Mouse (Mus musculus) G1E (cell line): ENCODE results near the gene Bpifa1. TPM values are rescaled to one million over a fixed set of nuclear protein-coding genes. Genes with fewer than 3 reads are reported as not detected.

ENCODE experiments used
- ATAC-seq: 2 replicates; pipeline ENCODE4 v1.8.0; 2016; ENCODE audit warnings: mild to moderate bottlenecking; ENCODE audit not compliant: insufficient number of reproducible peaks, poor library complexity, low FRiP score, severe bottlenecking; ENCODE audit errors: extremely low read depth
- DNase-seq: peaks from one replicate; pipeline ENCODE4 v3.0.0; 2012; ENCODE audit warnings: low spot score
- H3K27me3 ChIP-seq: 2 replicates; pipeline ENCODE4 v1.6.1; 2012; ENCODE audit warnings: mild to moderate bottlenecking, low read length, inconsistent platforms; ENCODE audit not compliant: insufficient read depth
- H3K36me3 ChIP-seq: replicated peaks from 2 replicates; pipeline ENCODE3; 2012; ENCODE audit warnings: mild to moderate bottlenecking, inconsistent platforms
- H3K4me1 ChIP-seq: 2 replicates; pipeline ENCODE4 v1.6.1; 2012; ENCODE audit warnings: low read depth, low read length, inconsistent platforms, mixed read lengths; ENCODE audit not compliant: insufficient read depth
- H3K4me3 ChIP-seq: 2 replicates; pipeline ENCODE4 v1.5.1; 2012; ENCODE audit warnings: low read depth, mild to moderate bottlenecking, inconsistent platforms, low read length, moderate library complexity, mixed read lengths
- H3K9me3 ChIP-seq: replicated peaks from 2 replicates; pipeline ENCODE4 v1.6.1; 2012; ENCODE audit warnings: inconsistent platforms
- CTCF ChIP-seq: IDR thresholded peaks from 2 replicates; pipeline ENCODE4 v1.5.1; 2012; ENCODE audit warnings: low read depth, low read length, inconsistent platforms, mixed read lengths
- GATA1 ChIP-seq: IDR thresholded peaks from 2 replicates; pipeline ENCODE4 v1.6.1; 2012; ENCODE audit warnings: borderline replicate concordance, low read length, inconsistent platforms, mixed read lengths
- GATA2 ChIP-seq: IDR thresholded peaks from 2 replicates; pipeline ENCODE4 v1.6.1; 2012; ENCODE audit warnings: low read depth, low read length, inconsistent platforms, borderline replicate concordance
- POLR2AphosphoS5 ChIP-seq: IDR thresholded peaks from 2 replicates; pipeline ENCODE4 v1.6.1; 2012; ENCODE audit warnings: low read depth, low read length, inconsistent platforms; ENCODE audit not compliant: insufficient replicate concordance
- TAL1 ChIP-seq: conservative IDR thresholded peaks from 2 replicates; pipeline ENCODE4 v1.6.1; 2012; ENCODE audit warnings: low read depth, low read length, inconsistent platforms, mixed read lengths
- polyA plus RNA-seq: library from polyadenylated mRNA; stranded (reverse); fragments of >175 nt; gene quantifications from 2 replicates; pipeline ENCODE4 v1.2.3, GENCODE M21; 2012
- total RNA-seq, 2 experiments: library from RNA; stranded (forward) in 1 of 2; stranded (reverse) in 1 of 2; fragments of 200-1000 nt in 1 of 2; fragments of >200 nt in 1 of 2; fragmentation: Nextera tagmentation in 1 of 2; gene quantifications; 2 replicates each; pipeline ENCODE4 v1.2.3; 2014 to 2017

The Bpifa1 gene
- total and polyA plus RNA-seq, 3 experiments, result not detected

GRCm38 (mm10) chr2:154185319-154185718, 42.6 kb downstream of the Bpifa1 start:
- no peak for DNase-seq
- Histone ChIP-seq H3K27me3 (peaks cover 4% of the 10 kb centered on the region; the same call in 1 of the 2 replicates), H3K4me1 (no peaks in the 10 kb centered on the region), H3K4me3 (no peak overlapping the region), H3K9me3 (no peaks in the 10 kb centered on the region), H3K36me3 (no peaks in the 10 kb centered on the region)
- TF ChIP-seq TAL1 (no peak), POLR2AphosphoS5 (no peak), GATA2 (no peak), CTCF (no peak), GATA1 (no peak)
- no peak for ATAC-seq

- H3K36me3 ChIP-seq, result no peaks in the 10 kb centered on the region
- H3K27me3 ChIP-seq, result peaks cover 6% of the 10 kb centered on the region; the same call in 1 of the 2 replicates
- ATAC-seq (no peak), DNase-seq (no peak)
- no peak overlapping the region for H3K4me3 ChIP-seq
- TF ChIP-seq GATA1 (no peak), TAL1 (no peak)
- H3K4me1 ChIP-seq, result no peaks in the 10 kb centered on the region
- no peaks in the 10 kb centered on the region for H3K9me3 ChIP-seq
Measured at GRCm38 (mm10) chr2:154185748-154186147, 43.1 kb downstream of the Bpifa1 start.

GRCm38 (mm10) chr2:154187468-154187867, 44.8 kb downstream of the Bpifa1 start:
- no peaks in the 10 kb centered on the region for H3K36me3 ChIP-seq
- DNase-seq (no peak), ATAC-seq (no peak)
- H3K4me1 ChIP-seq, result no peaks in the 10 kb centered on the region
- H3K27me3 ChIP-seq, result peaks cover 7% of the 10 kb centered on the region; the same call in 1 of the 2 replicates
- H3K4me3 ChIP-seq, result no peak overlapping the region
- TF ChIP-seq GATA1 (no peak), TAL1 (no peak)
- H3K9me3 ChIP-seq, result no peaks in the 10 kb centered on the region

GRCm38 (mm10) chr2:154189877-154190434, 47.3 kb downstream of the Bpifa1 start:
- DNase-seq (no peak), ATAC-seq (no peak)
- H3K27me3 ChIP-seq, result peaks cover 9% of the 10 kb centered on the region; the same call in 1 of the 2 replicates
- no peak overlapping the region for H3K4me3 ChIP-seq
- H3K9me3 ChIP-seq, result no peaks in the 10 kb centered on the region
- H3K36me3 ChIP-seq, result no peaks in the 10 kb centered on the region
- H3K4me1 ChIP-seq, result no peaks in the 10 kb centered on the region
- no peak for TF ChIP-seq GATA2
- no peak for TF ChIP-seq CTCF
- TF ChIP-seq POLR2AphosphoS5, result no peak
- no peak for TF ChIP-seq GATA1
- TF ChIP-seq TAL1, result no peak

- H3K36me3 ChIP-seq, result no peaks in the 10 kb centered on the region
- no peak within 1 kb of the TSS for H3K4me3 ChIP-seq
- no peaks in the 10 kb centered on the region for H3K4me1 ChIP-seq
- peaks cover 9% of the 10 kb centered on the region; the same call in 1 of the 2 replicates for H3K27me3 ChIP-seq
- ATAC-seq, result no peak
- no peak for DNase-seq
- TF ChIP-seq GATA1, result no peak
- TF ChIP-seq TAL1, result no peak
- no peak for TF ChIP-seq CTCF
- no peak for TF ChIP-seq GATA2
- TF ChIP-seq POLR2AphosphoS5, result no peak
- H3K9me3 ChIP-seq, result no peaks in the 10 kb centered on the region
Measured at GRCm38 (mm10) chr2:154190546-154191258, 48.0 kb downstream of the Bpifa1 start, which contains the start of gene Bpifb1. Bpifb1 (plus strand) TSS chr2:154190818.

GRCm38 (mm10) chr2:154192141-154192540, 49.5 kb downstream of the Bpifa1 start:
- DNase-seq (no peak), ATAC-seq (no peak)
- TF ChIP-seq TAL1, result no peak
- TF ChIP-seq POLR2AphosphoS5, result no peak
- no peak for TF ChIP-seq GATA1
- no peak for TF ChIP-seq GATA2
- TF ChIP-seq CTCF, result no peak
- H3K36me3 ChIP-seq, result no peaks in the 10 kb centered on the region
- no peak overlapping the region for H3K4me3 ChIP-seq
- H3K9me3 ChIP-seq, result no peaks in the 10 kb centered on the region
- H3K27me3 ChIP-seq, result peaks cover 11% of the 10 kb centered on the region; the same call in 1 of the 2 replicates
- H3K4me1 ChIP-seq, result no peaks in the 10 kb centered on the region
